18 mouse cellular contexts compared by ENCODE assay signal in the genomic region with DNA sequence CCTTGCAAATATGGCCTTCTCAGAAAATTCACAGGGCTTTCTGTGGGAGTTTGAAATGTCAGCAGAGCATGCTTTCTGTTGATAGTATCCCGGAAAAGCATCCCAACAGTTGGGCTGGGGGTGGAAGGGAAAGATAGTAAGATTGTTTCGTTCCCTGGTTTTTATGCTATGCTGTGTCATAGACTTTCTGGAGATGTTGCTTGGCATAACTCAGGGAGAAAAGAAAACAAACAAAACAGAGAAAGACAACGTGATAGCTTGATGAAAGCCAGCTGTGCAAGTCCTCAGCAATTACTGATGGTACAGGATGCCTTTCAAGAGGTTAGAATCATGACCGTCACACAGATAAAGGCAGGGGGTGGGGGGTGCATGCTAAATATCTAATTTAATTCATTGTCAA.
DNase-seq lines count a peak whose midpoint lies in the region; ATAC-seq and TF ChIP-seq lines count a peak whose summit lies in the region.
"Had no signal": no experiment of that assay in that cellular context is flagged by ENCODE, and none has a peak within 500 bp of the region (broad histone marks: within the 10 kb centered on the region; RNA-seq: fewer than 3 reads in every experiment).

No protein-coding gene starts in this region.

- no peak overlapping the region for H3K27ac ChIP-seq in kidney, embryonic 15.5 days
- no peak overlapping the region for H3K27ac ChIP-seq in lung, embryonic 14.5 days (ENCODE audit: low read depth)
- no peak overlapping the region for H3K27ac ChIP-seq in heart, embryonic 11.5 days (ENCODE audit: low read depth, low read length)
- H3K27ac ChIP-seq: embryonic facial prominence, embryonic 13.5 days; hindbrain, embryonic 12.5 days; intestine, embryonic 15.5 days; macrophage; midbrain, embryonic 13.5 days; stomach, embryonic 15.5 days had no signal

- 0 out of 2 replicates have a peak, but pooled peaks cover 3% of the 10 kb centered on the region for H3K4me1 ChIP-seq in kidney, embryonic 15.5 days
- no peaks in the 10 kb centered on the region for H3K4me1 ChIP-seq in lung, embryonic 14.5 days (ENCODE audit: insufficient read depth)
- no peaks in the 10 kb centered on the region for H3K4me1 ChIP-seq in lung, adult 2 months (ENCODE audit: control insufficient read depth, insufficient read depth, low read length)
- H3K4me1 ChIP-seq in heart, embryonic 11.5 days (ENCODE audit: control insufficient read depth, insufficient read depth, low read length) = no peaks in the 10 kb centered on the region
- H3K4me1 ChIP-seq: hindbrain, embryonic 12.5 days; intestine, embryonic 15.5 days; midbrain, embryonic 13.5 days; stomach, embryonic 15.5 days had no signal

- no peak for TF ChIP-seq CTCF in lung, embryonic 14.5 days (IDR thresholded peaks at IDR 0.05; ENCODE audit: low read depth)
- no peak for TF ChIP-seq CTCF in lung, adult 2 months (IDR thresholded peaks at IDR 0.05; ENCODE audit: insufficient read depth, low read length)

- H3K4me3 ChIP-seq in kidney, embryonic 15.5 days (replicated peaks) = no peak overlapping the region
- H3K4me3 ChIP-seq in lung, embryonic 14.5 days (ENCODE audit: low read depth, low read length) = no peak overlapping the region
- no peak overlapping the region for H3K4me3 ChIP-seq in lung, adult 2 months (replicated peaks; ENCODE audit: extremely low read depth, low read depth, low read length)
- no peak overlapping the region for H3K4me3 ChIP-seq in heart, embryonic 11.5 days (ENCODE audit: low read depth, low read length)
- H3K4me3 ChIP-seq: embryonic facial prominence, embryonic 13.5 days; hindbrain, embryonic 12.5 days; intestine, embryonic 15.5 days; midbrain, embryonic 13.5 days; stomach, embryonic 15.5 days had no signal

- DNase-seq in kidney, postnatal 36 days = no peak
- peak; percentile 93 for DNase-seq in lung, embryonic 14.5 days
- DNase-seq in lung, adult 2 months = no peak
- DNase-seq in layer of hippocampus, adult 9-11 months = peak; percentile 70
- peak; percentile 33 for DNase-seq in lung, postnatal 25 days (ENCODE audit: low spot score)
- no peak for DNase-seq in gastrocnemius, postnatal 10 days
- DNase-seq: cerebellum, adult 11-12 months; cerebellum, postnatal 36 days; heart, adult 11 months; spleen, adult 18-20 months had no signal

- 35% methylated on average over 4 of the region's 4 CpGs for WGBS in kidney, embryonic 15.5 days
- WGBS in lung, embryonic 14.5 days = 28% methylated on average over 4 of the region's 4 CpGs
- WGBS in lung, adult 2 months = 47% methylated on average over 4 of the region's 4 CpGs
- WGBS in heart, embryonic 11.5 days (ENCODE audit: insufficient replicate concordance) = 20% methylated on average over 4 of the region's 4 CpGs

- ATAC-seq in kidney, embryonic 15.5 days (replicated peaks; ENCODE audit: low FRiP score) = 0 out of 2 replicates have a peak, but pooled peaks have one; percentile 9
- peak; percentile 92 for ATAC-seq in lung, embryonic 14.5 days (ENCODE audit: insufficient read depth)
- ATAC-seq in heart, embryonic 11.5 days (replicated peaks; ENCODE audit: insufficient number of reproducible peaks, low FRiP score, low TSS enrichment) = no peak
- ATAC-seq: intestine, embryonic 15.5 days; midbrain, embryonic 13.5 days had no signal

- H3K9ac ChIP-seq in kidney, embryonic 15.5 days = no peak overlapping the region
- no peak overlapping the region for H3K9ac ChIP-seq in lung, embryonic 14.5 days
- H3K9ac ChIP-seq in heart, embryonic 11.5 days (ENCODE audit: low read depth, low read length) = no peak overlapping the region
- H3K9ac ChIP-seq: embryonic facial prominence, embryonic 13.5 days; hindbrain, embryonic 12.5 days; intestine, embryonic 15.5 days; midbrain, embryonic 13.5 days; stomach, embryonic 15.5 days had no signal

- H3K27me3 ChIP-seq in kidney, embryonic 15.5 days = no peaks in the 10 kb centered on the region
- H3K27me3 ChIP-seq in lung, embryonic 14.5 days (ENCODE audit: insufficient read depth, low read length) = no peaks in the 10 kb centered on the region
- no peaks in the 10 kb centered on the region for H3K27me3 ChIP-seq in heart, embryonic 11.5 days (ENCODE audit: control insufficient read depth, insufficient read depth, low read length)
- H3K27me3 ChIP-seq: embryonic facial prominence, embryonic 13.5 days; hindbrain, embryonic 12.5 days; intestine, embryonic 15.5 days; midbrain, embryonic 13.5 days; stomach, embryonic 15.5 days had no signal

- H3K4me2 ChIP-seq in kidney, embryonic 15.5 days = no peak overlapping the region
- no peak overlapping the region for H3K4me2 ChIP-seq in lung, embryonic 14.5 days
- no peak overlapping the region for H3K4me2 ChIP-seq in heart, embryonic 11.5 days
- H3K4me2 ChIP-seq: embryonic facial prominence, embryonic 13.5 days; hindbrain, embryonic 12.5 days; intestine, embryonic 15.5 days; midbrain, embryonic 13.5 days; stomach, embryonic 15.5 days had no signal

- no peak for TF ChIP-seq POLR2A in lung, adult 2 months (IDR thresholded peaks at IDR 0.05; ENCODE audit: borderline replicate concordance, extremely low read depth, low read depth, low read length)

- no peaks in the 10 kb centered on the region for H3K9me3 ChIP-seq in kidney, embryonic 15.5 days (replicated peaks)
- H3K9me3 ChIP-seq in lung, embryonic 14.5 days (ENCODE audit: low read depth, low read length) = no peaks in the 10 kb centered on the region
- H3K9me3 ChIP-seq in heart, embryonic 11.5 days (replicated peaks; ENCODE audit: control insufficient read depth, low read length) = no peaks in the 10 kb centered on the region
- H3K9me3 ChIP-seq: embryonic facial prominence, embryonic 13.5 days; hindbrain, embryonic 12.5 days; intestine, embryonic 15.5 days; midbrain, embryonic 13.5 days; stomach, embryonic 15.5 days had no signal

- H3K36me3 ChIP-seq in kidney, embryonic 15.5 days = no peaks in the 10 kb centered on the region
- H3K36me3 ChIP-seq in lung, embryonic 14.5 days (ENCODE audit: insufficient read depth) = no peaks in the 10 kb centered on the region
- no peaks in the 10 kb centered on the region for H3K36me3 ChIP-seq in heart, embryonic 11.5 days (ENCODE audit: control insufficient read depth, insufficient read depth, low read length)
- H3K36me3 ChIP-seq: embryonic facial prominence, embryonic 13.5 days; hindbrain, embryonic 12.5 days; intestine, embryonic 15.5 days; midbrain, embryonic 13.5 days; stomach, embryonic 15.5 days had no signal

Comparison
In these comparisons a context has a peak if more than half of its experiments do, and no peak if none do; other contexts are left out.
1. DNase-seq: peak in lung, embryonic 14.5 days (single experiment), layer of hippocampus, adult 9-11 months (single experiment) and lung, postnatal 25 days (single experiment); none in kidney, postnatal 36 days (0 of 2), lung, adult 2 months (single experiment) and gastrocnemius, postnatal 10 days (single experiment).